In the genomic region with DNA sequence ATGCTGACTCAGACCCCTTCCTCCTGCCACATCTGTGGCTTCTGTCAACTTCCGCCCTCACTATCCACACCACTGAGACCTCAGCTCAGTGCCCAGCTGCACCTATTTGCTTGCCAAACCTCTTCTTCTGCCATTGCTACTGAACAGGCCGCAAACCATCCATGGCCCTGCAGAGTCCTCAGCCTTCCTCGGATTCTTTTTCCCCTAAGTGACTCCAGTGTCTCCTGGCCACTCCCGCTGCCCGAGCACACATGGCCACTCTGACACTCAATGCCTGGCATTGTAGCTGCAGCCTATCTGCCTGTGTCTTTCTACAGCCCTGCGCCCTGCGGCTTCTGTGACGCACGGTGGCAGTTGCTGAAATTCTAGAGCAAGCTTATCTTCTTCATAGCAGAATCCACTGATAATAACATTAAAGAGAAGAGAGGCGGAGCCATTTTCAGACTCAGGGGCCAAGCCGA, we compare ENCODE assay signal across 11 mouse cellular contexts.
DNase-seq lines count a peak whose midpoint lies in the region; ATAC-seq and TF ChIP-seq lines count a peak whose summit lies in the region.
"Had no signal": no experiment of that assay in that cellular context is flagged by ENCODE, and none has a peak within 500 bp of the region (broad histone marks: within the 10 kb centered on the region; RNA-seq: fewer than 3 reads in every experiment).

No protein-coding gene starts in this region.

- WGBS in heart, embryonic 10.5 days = 27% methylated on average over 11 of the region's 11 CpGs
- 40% methylated on average over 11 of the region's 11 CpGs for WGBS in liver, embryonic 11.5 days

- H3K4me1 ChIP-seq in ES-Bruce4 (ENCODE audit: control insufficient read depth, insufficient read depth, low read length) = no peaks in the 10 kb centered on the region
- peaks cover 66% of the 10 kb centered on the region for H3K4me1 ChIP-seq in heart, embryonic 10.5 days
- peaks cover 37% of the 10 kb centered on the region for H3K4me1 ChIP-seq in liver, embryonic 11.5 days (replicated peaks; ENCODE audit: control insufficient read depth, insufficient read depth, low read length)

- DNase-seq in adrenal gland, postnatal 14 days = peak; percentile 62
- DNase-seq in adrenal gland, postnatal 10 days = no peak
- DNase-seq in heart, embryonic 10.5 days (ENCODE audit: low spot score) = peak; percentile 79
- DNase-seq in liver, embryonic 11.5 days (ENCODE audit: low spot score) = peak; percentile 44
- DNase-seq in frontal cortex, adult 2 months (ENCODE audit: extremely low spot score in 1 of 2, low spot score in 1 of 2) = no peak
- DNase-seq in T-cell, adult 2 months (ENCODE audit: low spot score) = no peak
- DNase-seq in left cerebral cortex, adult 11 months (ENCODE audit: low spot score) = no peak
- DNase-seq: cerebellum, adult 8-10 months had no signal

- H3K4me3 ChIP-seq in ES-Bruce4 (ENCODE audit: low read depth, low read length) = peak overlapping the region; percentile 5; the same call in 1 of the 2 replicates
- H3K4me3 ChIP-seq in heart, embryonic 10.5 days = 0 out of 2 replicates have a peak overlapping the region, but pooled peaks have one; percentile 16
- no peak overlapping the region for H3K4me3 ChIP-seq in liver, embryonic 11.5 days (ENCODE audit: low read depth, low read length)
- H3K4me3 ChIP-seq: limb, embryonic 13.5 days; stomach, embryonic 15.5 days had no signal

- ATAC-seq in liver, embryonic 11.5 days (replicated peaks; ENCODE audit: low FRiP score) = peak; percentile 70

- no peaks in the 10 kb centered on the region for H3K27me3 ChIP-seq in ES-Bruce4 (ENCODE audit: control insufficient read depth, insufficient read depth, low read length, poor library complexity, severe bottlenecking)
- H3K27me3 ChIP-seq in heart, embryonic 10.5 days (ENCODE audit: insufficient read depth, poor library complexity, severe bottlenecking) = no peaks in the 10 kb centered on the region
- no peaks in the 10 kb centered on the region for H3K27me3 ChIP-seq in liver, embryonic 11.5 days (replicated peaks; ENCODE audit: control insufficient read depth, insufficient read depth, low read length)
- H3K27me3 ChIP-seq: limb, embryonic 13.5 days; stomach, embryonic 15.5 days had no signal

- H3K9me3 ChIP-seq in ES-Bruce4 (replicated peaks; ENCODE audit: control insufficient read depth, insufficient read depth, low read length, poor library complexity, severe bottlenecking) = no peaks in the 10 kb centered on the region
- H3K9me3 ChIP-seq in heart, embryonic 10.5 days = no peaks in the 10 kb centered on the region
- no peaks in the 10 kb centered on the region for H3K9me3 ChIP-seq in liver, embryonic 11.5 days (ENCODE audit: control insufficient read depth, low read length)
- H3K9me3 ChIP-seq: limb, embryonic 13.5 days; stomach, embryonic 15.5 days had no signal

- TF ChIP-seq POLR2A in ES-Bruce4 (IDR thresholded peaks at IDR 0.05; ENCODE audit: insufficient read depth, low read length) = no peak

- H3K27ac ChIP-seq in ES-Bruce4 (ENCODE audit: insufficient read depth, low read length) = no peak overlapping the region
- peak overlapping the region; percentile 78 for H3K27ac ChIP-seq in heart, embryonic 10.5 days
- H3K27ac ChIP-seq in liver, embryonic 11.5 days (ENCODE audit: low read depth, low read length) = peak overlapping the region; percentile 69
- H3K27ac ChIP-seq: limb, embryonic 13.5 days had no signal

- no peak overlapping the region for H3K9ac ChIP-seq in ES-Bruce4 (ENCODE audit: low read depth, poor library complexity, severe bottlenecking)
- H3K9ac ChIP-seq in liver, embryonic 11.5 days (ENCODE audit: low read depth, low read length) = 0 out of 2 replicates have a peak overlapping the region, but pooled peaks have one; percentile 28
- H3K9ac ChIP-seq: limb, embryonic 13.5 days; stomach, embryonic 15.5 days had no signal

- TF ChIP-seq CTCF in ES-Bruce4 (IDR thresholded peaks at IDR 0.05; ENCODE audit: low read depth, low read length) = no peak

- H3K36me3 ChIP-seq in ES-Bruce4 (ENCODE audit: control insufficient read depth, insufficient read depth, low read length, poor library complexity, severe bottlenecking) = no peaks in the 10 kb centered on the region
- H3K36me3 ChIP-seq in heart, embryonic 10.5 days = no peaks in the 10 kb centered on the region
- H3K36me3 ChIP-seq in liver, embryonic 11.5 days (ENCODE audit: control insufficient read depth, insufficient read depth, low read length) = no peaks in the 10 kb centered on the region
- H3K36me3 ChIP-seq: limb, embryonic 13.5 days; stomach, embryonic 15.5 days had no signal

- TF ChIP-seq EP300 in ES-Bruce4 (IDR thresholded peaks at IDR 0.05; ENCODE audit: insufficient read depth, low read depth, low read length) = no peak

- H3K4me2 ChIP-seq in liver, embryonic 11.5 days = peak overlapping the region; percentile 51
- H3K4me2 ChIP-seq: limb, embryonic 13.5 days; stomach, embryonic 15.5 days had no signal

Comparison
In these comparisons a context has a peak if more than half of its experiments do, and no peak if none do; other contexts are left out.
1. DNase-seq: peak in adrenal gland, postnatal 14 days (single experiment), heart, embryonic 10.5 days (single experiment) and liver, embryonic 11.5 days (single experiment); none in adrenal gland, postnatal 10 days (single experiment), frontal cortex, adult 2 months (0 of 2), T-cell, adult 2 months (single experiment) and left cerebral cortex, adult 11 months (single experiment).